Mouse (Mus musculus) forebrain, embryonic 14.5 days (tissue): ENCODE data around the gene Creb5. TPM values are rescaled to one million over a fixed set of nuclear protein-coding genes. Genes with fewer than 3 reads are reported as not detected.

Source experiments
- ATAC-seq: fragments of 200-750 bp; cut with Nextera tagmentation; 2 replicates; pipeline ENCODE4 v1.8.0; 2017; ENCODE audit warnings: mild to moderate bottlenecking, moderate library complexity
- DNase-seq: peaks from one replicate; pipeline ENCODE4 v3.0.0-alpha.2; 2015; ENCODE audit warnings: low spot score
- H3K27ac ChIP-seq: fragments of 300-500 bp; sonication (generic); 2 replicates; pipeline ENCODE4 v1.5.1; 2014; ENCODE audit warnings: low read depth, mild to moderate bottlenecking, control low read depth, low read length, moderate library complexity
- H3K27me3 ChIP-seq: fragments of 300-500 bp; sonication (generic); replicated peaks from 2 replicates; pipeline ENCODE4 v1.6.1; 2014; ENCODE audit warnings: low read length, control low read depth, mixed read lengths; ENCODE audit not compliant: control insufficient read depth, insufficient read depth
- H3K36me3 ChIP-seq: fragments of 300-500 bp; sonication (generic); 2 replicates; pipeline ENCODE4 v1.6.1; 2014; ENCODE audit warnings: low read length, control low read depth; ENCODE audit not compliant: control insufficient read depth, insufficient read depth
- H3K4me1 ChIP-seq: fragments of 300-500 bp; sonication (generic); 2 replicates; pipeline ENCODE4 v1.6.1; 2014; ENCODE audit warnings: antibody characterized with exemption, low read length, control low read depth; ENCODE audit not compliant: control insufficient read depth, insufficient read depth
- H3K4me2 ChIP-seq: fragments of 300-500 bp; sonication (generic); 2 replicates; pipeline ENCODE4 v1.6.1; 2014; ENCODE audit warnings: mild to moderate bottlenecking, control low read depth, low read length
- H3K4me3 ChIP-seq: fragments of 300-500 bp; sonication (generic); 2 replicates; pipeline ENCODE4 v1.5.1; 2014; ENCODE audit warnings: low read depth, low read length, control low read depth
- H3K9ac ChIP-seq: fragments of 300-500 bp; sonication (generic); 2 replicates; pipeline ENCODE4 v1.6.1; 2014; ENCODE audit warnings: mild to moderate bottlenecking, low read length, control low read depth, moderate library complexity
- H3K9me3 ChIP-seq: fragments of 300-500 bp; sonication (generic); replicated peaks from 2 replicates; pipeline ENCODE4 v1.6.1; 2016; ENCODE audit warnings: low read length, control low read depth, mixed read lengths; ENCODE audit not compliant: control insufficient read depth
- WGBS: fragments of 180-500 bp; shearing (Covaris S2); extraction: QIAGEN DNeasy Blood & Tissue Kit; methylation state at CpG from one replicate; pipeline ENCODE4 v1.1.7; 2014; 5-methylcytosine and 5-hydroxymethylcytosine counted together
- polyA plus RNA-seq: library from polyadenylated mRNA; unstranded; fragments of >200 nt; fragmentation: Nextera tagmentation; extraction: Ambion mirVana; gene quantifications from 2 replicates; pipeline ENCODE4 v1.2.1, GENCODE M21; 2014

Creb5 gene
- polyA plus RNA-seq, 1 experiment from 2014 or later: 8.5 TPM

- H3K4me1 ChIP-seq: peaks cover 24% of the 10 kb centered on the region
Measured at GRCm38 (mm10) chr6:53583234-53583875, 296.3 kb downstream of the Creb5 start.

GRCm38 (mm10) chr6:53584718-53585405 is 297.8 kb downstream of the Creb5 start:
- H3K4me2 ChIP-seq: no peak overlapping the region
- no peak overlapping the region for H3K9ac ChIP-seq
- no peaks in the 10 kb centered on the region for H3K9me3 ChIP-seq
- ATAC-seq: no peak
- no peaks in the 10 kb centered on the region for H3K27me3 ChIP-seq
- H3K4me1 ChIP-seq: peaks cover 24% of the 10 kb centered on the region
- no peak for DNase-seq
- no peak overlapping the region for H3K27ac ChIP-seq
- no peak overlapping the region for H3K4me3 ChIP-seq
- 59% methylated on average over 10 of the region's 10 CpGs for WGBS
- no peaks in the 10 kb centered on the region for H3K36me3 ChIP-seq

More at GRCm38 (mm10) chr6:53583234-53583875, 296.3 kb downstream of the Creb5 start:
- no peaks in the 10 kb centered on the region for H3K9me3 ChIP-seq
- H3K9ac ChIP-seq: peak overlapping the region; percentile 29; the same call in 1 of the 2 replicates
- DNase-seq (peak; percentile 80), ATAC-seq (peak; percentile 79)
- H3K4me3 ChIP-seq: no peak overlapping the region
- peak overlapping the region; percentile 48 for H3K4me2 ChIP-seq
- H3K27me3 ChIP-seq: no peaks in the 10 kb centered on the region
- no peaks in the 10 kb centered on the region for H3K36me3 ChIP-seq
- peak overlapping the region; percentile 73 for H3K27ac ChIP-seq
- 13% methylated on average over 19 of the region's 19 CpGs for WGBS

GRCm38 (mm10) chr6:53589746-53590145 is 302.7 kb downstream of the Creb5 start:
- Histone ChIP-seq H3K36me3 (no peaks in the 10 kb centered on the region), H3K27me3 (no peaks in the 10 kb centered on the region), H3K4me2 (no peak overlapping the region), H3K4me1 (peaks cover 16% of the 10 kb centered on the region), H3K9me3 (no peaks in the 10 kb centered on the region), H3K27ac (no peak overlapping the region), H3K4me3 (no peak overlapping the region), H3K9ac (no peak overlapping the region)
- DNase-seq (no peak), ATAC-seq (no peak)
- WGBS: 92% methylated on average over 6 of the region's 6 CpGs

GRCm38 (mm10) chr6:53592230-53592629 is 305.2 kb downstream of the Creb5 start:
- no peak for DNase-seq
- Histone ChIP-seq H3K4me1 (peaks cover 11% of the 10 kb centered on the region), H3K4me3 (no peak overlapping the region), H3K27me3 (no peaks in the 10 kb centered on the region), H3K4me2 (no peak overlapping the region), H3K36me3 (no peaks in the 10 kb centered on the region), H3K9me3 (no peaks in the 10 kb centered on the region), H3K9ac (no peak overlapping the region), H3K27ac (no peak overlapping the region)
- ATAC-seq: no peak
- WGBS: 92% methylated on average over 5 of the region's 5 CpGs

GRCm38 (mm10) chr6:53593603-53594002 is 306.5 kb downstream of the Creb5 start:
- Histone ChIP-seq H3K27ac (peak overlapping the region; percentile 6; the same call in 1 of the 2 replicates), H3K9ac (no peak overlapping the region), H3K27me3 (no peaks in the 10 kb centered on the region), H3K4me3 (no peak overlapping the region), H3K36me3 (no peaks in the 10 kb centered on the region), H3K9me3 (no peaks in the 10 kb centered on the region), H3K4me2 (no peak overlapping the region), H3K4me1 (peaks cover 11% of the 10 kb centered on the region)
- WGBS: 18% methylated on average over 4 of the region's 4 CpGs
- ATAC-seq: peak; percentile 90
- peak; percentile 82 for DNase-seq

GRCm38 (mm10) chr6:53594316-53594715 is 307.2 kb downstream of the Creb5 start:
- ATAC-seq (no peak), DNase-seq (no peak)
- H3K27ac ChIP-seq: no peak overlapping the region
- peaks cover 11% of the 10 kb centered on the region for H3K4me1 ChIP-seq
- H3K9me3 ChIP-seq: no peaks in the 10 kb centered on the region
- H3K27me3 ChIP-seq: no peaks in the 10 kb centered on the region
- H3K4me3 ChIP-seq: no peak overlapping the region
- H3K36me3 ChIP-seq: no peaks in the 10 kb centered on the region
- no peak overlapping the region for H3K4me2 ChIP-seq
- H3K9ac ChIP-seq: no peak overlapping the region
- whole genome bisulfite sequencing: 25% methylated on average over 4 of the region's 4 CpGs

GRCm38 (mm10) chr6:53596402-53596801 is 309.3 kb downstream of the Creb5 start:
- H3K27me3 ChIP-seq: no peaks in the 10 kb centered on the region
- H3K27ac ChIP-seq: no peak overlapping the region
- H3K4me1 ChIP-seq: peaks cover 11% of the 10 kb centered on the region
- no peaks in the 10 kb centered on the region for H3K36me3 ChIP-seq
- ATAC-seq: no peak
- H3K4me2 ChIP-seq: no peak overlapping the region
- H3K9me3 ChIP-seq: no peaks in the 10 kb centered on the region
- DNase-seq: no peak
- H3K4me3 ChIP-seq: no peak overlapping the region
- WGBS: 89% methylated on average over 2 of the region's 2 CpGs
- H3K9ac ChIP-seq: no peak overlapping the region

GRCm38 (mm10) chr6:53603041-53603440 is 316.0 kb downstream of the Creb5 start:
- Histone ChIP-seq H3K4me2 (no peak overlapping the region), H3K27me3 (no peaks in the 10 kb centered on the region), H3K9me3 (no peaks in the 10 kb centered on the region), H3K36me3 (no peaks in the 10 kb centered on the region), H3K9ac (no peak overlapping the region), H3K27ac (no peak overlapping the region), H3K4me3 (no peak overlapping the region), H3K4me1 (no peaks in the 10 kb centered on the region)
- DNase-seq (no peak), ATAC-seq (no peak)
- whole genome bisulfite sequencing: 69% methylated on average over 3 of the region's 3 CpGs

- 86% methylated on average over 5 of the region's 5 CpGs for WGBS
Measured at GRCm38 (mm10) chr6:53603695-53604094, 316.6 kb downstream of the Creb5 start.

More at GRCm38 (mm10) chr6:53603695-53604094, 316.6 kb downstream of the Creb5 start:
- Histone ChIP-seq H3K36me3 (no peaks in the 10 kb centered on the region), H3K4me1 (no peaks in the 10 kb centered on the region), H3K9ac (no peak overlapping the region), H3K4me2 (no peak overlapping the region), H3K27ac (no peak overlapping the region), H3K4me3 (no peak overlapping the region), H3K9me3 (no peaks in the 10 kb centered on the region), H3K27me3 (no peaks in the 10 kb centered on the region)
- DNase-seq (no peak), ATAC-seq (no peak)
